Mouse (Mus musculus) monocyte, adult 59 days (primary cell): ENCODE results near the gene Ccdc54. TPM values are rescaled to one million over a fixed set of nuclear protein-coding genes. Genes with fewer than 3 reads are reported as not detected.

Source experiments
- total RNA-seq, 2 experiments: library from RNA; stranded (reverse); gene quantifications; one replicate each; pipeline ENCODE4 v1.2.4; 2023

Ccdc54 gene
- total RNA-seq = not detected

DNA sequence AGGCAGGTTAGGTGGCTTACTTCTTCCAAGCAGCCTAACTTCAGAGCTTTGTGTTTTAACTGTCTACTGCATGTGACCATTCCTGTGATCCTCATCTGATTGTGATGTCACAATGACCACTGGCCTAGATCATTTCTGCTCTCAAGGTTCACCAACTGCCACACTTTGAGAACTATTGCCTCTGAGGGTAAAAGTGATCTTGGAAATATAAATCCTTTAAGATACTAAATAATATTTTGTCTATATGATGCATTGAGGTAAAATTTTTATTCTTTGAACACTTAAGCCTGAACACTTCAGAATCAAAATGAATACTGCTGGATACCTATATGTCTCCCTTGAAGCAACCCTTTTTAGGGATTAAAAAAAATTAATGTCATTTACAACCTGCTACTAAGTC lies at the start of gene Ccdc54:
Gene Ccdc54 (minus strand): TSS at position 101 of the 400 bp plus-strand sequence.

Other genes with a start within 250 kb of the Ccdc54 start
- gene Bbx, start 158.8 kb downstream of the Ccdc54 start, total RNA-seq = 10 to 100 TPM; 35.6 to 38.0 TPM